Mouse (Mus musculus) stomach, embryonic 15.5 days (tissue): ENCODE measurements around the gene Fxyd1. TPM values are rescaled to one million over a fixed set of nuclear protein-coding genes. Genes with fewer than 3 reads are reported as not detected.

Experiments
- microRNA-seq: library from miRNA; unstranded; fragments of <30 nt; microRNA quantifications from one replicate; pipeline ENCODE4, GENCODE M21; 2016
- polyA plus RNA-seq: library from polyadenylated mRNA; unstranded; fragments of >200 nt; fragmentation: Nextera tagmentation; extraction: Ambion mirVana; gene quantifications from 2 replicates; pipeline ENCODE4 v1.2.1, GENCODE M21; 2015

Gene Fxyd1
- polyA plus RNA-seq, 1 experiment from 2014 or later, result 110 TPM

Small RNA genes lying within 50 kb of the gene (microRNA-seq; reads per million reads assigned to microRNA genes)
- gene Mir7050, result not detected

Other genes starting within 250 kb of the Fxyd1 start
- 14.9 and 26.5 TPM in 2 replicates for gene Ffar2, start 233.4 kb downstream of the Fxyd1 start, polyA plus RNA-seq
- gene Ffar3, start 201.0 kb downstream of the Fxyd1 start, polyA plus RNA-seq, result 0.31 and 0.41 TPM in 2 replicates
- 0.26 and 0.30 TPM in 2 replicates for gene Ffar1, start 195.6 kb downstream of the Fxyd1 start, polyA plus RNA-seq
- 0.15 and 0.22 TPM in 2 replicates for gene Cd22, start 176.9 kb downstream of the Fxyd1 start, polyA plus RNA-seq
- 0.31 and 0.48 TPM in 2 replicates for gene Mag, start 142.3 kb downstream of the Fxyd1 start, polyA plus RNA-seq
- gene Hamp2, start 132.5 kb downstream of the Fxyd1 start, polyA plus RNA-seq, result 0.62 TPM in 1 of 2 replicates, not detected in the other
- 0.39 and 1.8 TPM in 2 replicates for gene Hamp, start 113.2 kb downstream of the Fxyd1 start, polyA plus RNA-seq
- gene Usf2, start 100.4 kb downstream of the Fxyd1 start, polyA plus RNA-seq, result 19.9 and 22.9 TPM in 2 replicates
- 102 and 116 TPM in 2 replicates for gene Lsr, start 83.7 kb downstream of the Fxyd1 start, polyA plus RNA-seq
- 8.7 and 9.7 TPM in 2 replicates for gene Fam187b, start 83.4 kb downstream of the Fxyd1 start, polyA plus RNA-seq
- 27.1 and 29.0 TPM in 2 replicates for gene Fxyd5, start 14.7 kb downstream of the Fxyd1 start, polyA plus RNA-seq
- gene Fxyd7, start 5.7 kb downstream of the Fxyd1 start, polyA plus RNA-seq, result 21.6 and 25.0 TPM in 2 replicates
- gene Lgi4, start 2.1 kb upstream of the Fxyd1 start, polyA plus RNA-seq, result 1.6 and 1.9 TPM in 2 replicates
- gene Fxyd3, start 19.5 kb upstream of the Fxyd1 start, polyA plus RNA-seq, result 364 and 383 TPM in 2 replicates
- 35.3 and 36.9 TPM in 2 replicates for gene Hpn, start 58.1 kb upstream of the Fxyd1 start, polyA plus RNA-seq
- gene Scn1b, start 69.8 kb upstream of the Fxyd1 start, polyA plus RNA-seq, result 2.1 and 2.9 TPM in 2 replicates
- 52.6 and 54.6 TPM in 2 replicates for gene Gramd1a, start 98.7 kb upstream of the Fxyd1 start, polyA plus RNA-seq
- gene Scgb2b2, start 233.3 kb upstream of the Fxyd1 start, polyA plus RNA-seq, result not detected in 2 replicates
- gene Scgb1b2, start 234.6 kb upstream of the Fxyd1 start, polyA plus RNA-seq, result not detected in 2 replicates